Mouse (Mus musculus) ovary, postnatal 10 days (tissue): ENCODE measurements around the gene Frmpd3.
"Not testable (repeated sequence)": the region's sequence is repeated elsewhere in the genome, so short reads cannot be mapped to it uniquely, and the experiment has no call there.

ENCODE experiments used
- DNase-seq: peaks from one replicate; pipeline ENCODE4 v3.0.0; 2022; ENCODE audit warnings: low spot score

The Frmpd3 gene

DNA sequence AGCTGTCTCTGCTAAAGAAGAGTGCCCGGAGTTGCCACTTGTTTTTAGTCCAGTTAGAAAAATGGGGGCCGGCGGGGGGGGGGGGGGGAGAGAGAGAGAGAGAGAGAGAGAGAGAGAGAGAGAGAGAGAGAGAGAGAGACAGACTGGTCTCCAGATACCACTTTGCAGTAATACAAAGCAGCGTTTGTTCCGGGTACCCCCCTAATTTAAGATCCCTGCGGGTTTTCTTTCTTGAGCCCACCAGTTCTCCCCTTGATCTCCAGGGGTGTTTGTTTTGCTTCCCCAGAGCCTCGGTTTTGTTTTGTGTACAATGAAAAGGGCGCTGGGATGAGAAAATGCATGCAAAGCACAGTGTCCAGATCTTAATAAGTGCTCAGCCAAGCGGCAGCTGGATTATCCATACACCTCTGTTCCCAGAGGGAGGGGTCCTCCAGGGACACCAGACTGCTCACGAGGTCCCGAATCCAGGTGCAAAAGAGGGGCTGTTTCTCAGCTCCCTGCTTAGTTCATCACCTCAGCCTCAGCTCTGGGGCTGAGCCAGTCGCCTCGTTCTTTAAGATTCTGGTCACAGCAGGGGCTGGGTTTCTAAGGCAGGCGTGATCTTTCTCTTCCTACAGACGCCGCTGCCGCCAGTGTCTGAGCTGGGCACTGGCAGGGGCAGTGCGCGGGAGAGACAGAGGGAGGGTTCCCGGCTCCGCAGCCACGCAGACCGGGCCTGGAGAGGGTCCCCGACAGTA lies at the start of gene Frmpd3:
Gene Frmpd3 (plus strand): TSS at position 608 of the 737 bp plus-strand sequence.
- no peak for DNase-seq

DNA sequence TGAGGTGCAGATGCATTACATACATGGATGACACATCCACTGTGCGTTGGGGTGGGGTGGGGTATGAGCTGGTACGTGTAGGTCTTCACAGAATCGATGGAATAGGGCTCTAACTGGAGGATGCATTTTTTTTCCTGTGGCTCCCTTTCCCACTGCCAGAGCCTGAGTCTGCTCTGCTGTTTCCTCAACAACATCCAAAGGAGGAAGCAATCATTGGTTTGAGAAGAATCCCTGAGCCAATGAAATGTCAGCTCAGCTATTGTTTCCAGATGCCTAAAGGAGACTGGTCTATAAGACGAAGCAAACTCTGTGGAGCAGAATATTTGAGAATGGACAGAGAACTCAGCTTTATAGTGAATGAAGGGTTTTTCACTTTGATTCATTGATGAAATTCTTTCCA lies 38.3 kb upstream of the Frmpd3 start:
- DNase-seq, result no peak

DNA sequence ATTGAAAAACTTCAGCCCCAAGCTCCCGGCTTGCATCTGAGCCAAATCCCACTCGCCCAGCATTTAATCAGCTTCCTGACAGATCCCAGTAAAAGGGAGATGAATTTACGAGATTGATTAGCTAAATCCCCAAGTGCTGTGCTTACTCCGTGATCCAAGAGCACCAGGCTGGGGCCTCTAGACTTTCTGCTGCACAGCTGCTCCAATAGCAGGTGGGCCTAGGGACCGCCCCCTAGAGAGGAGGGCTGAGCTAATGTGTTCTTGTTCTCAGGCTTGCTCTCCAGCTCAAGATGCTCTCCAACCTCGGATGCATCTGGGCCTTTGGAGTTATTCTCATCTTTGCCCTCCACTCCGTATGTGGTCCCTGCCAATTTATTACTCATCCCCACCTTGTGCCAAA lies 36.4 kb upstream of the Frmpd3 start:
- DNase-seq, result no peak

DNA sequence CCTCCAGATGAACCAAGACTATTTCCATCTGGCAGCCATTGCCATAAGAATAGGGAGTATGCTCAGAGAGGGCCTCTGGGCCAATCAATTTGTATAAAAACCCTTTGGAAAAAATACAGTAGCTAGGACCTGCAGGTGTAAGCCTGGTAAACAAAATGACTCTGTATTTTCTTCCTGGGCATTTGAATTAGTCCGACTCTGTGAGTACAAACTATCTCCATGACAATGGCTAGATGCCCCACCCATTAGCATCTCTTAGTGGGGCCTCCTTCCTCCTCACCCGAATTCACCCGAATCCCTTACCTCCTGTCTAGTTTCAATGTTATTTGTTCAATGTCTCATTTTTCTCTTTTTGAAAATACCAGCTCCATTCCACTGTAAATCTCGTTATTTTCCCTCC lies 24.1 kb upstream of the Frmpd3 start:
- DNase-seq, result no peak

DNA sequence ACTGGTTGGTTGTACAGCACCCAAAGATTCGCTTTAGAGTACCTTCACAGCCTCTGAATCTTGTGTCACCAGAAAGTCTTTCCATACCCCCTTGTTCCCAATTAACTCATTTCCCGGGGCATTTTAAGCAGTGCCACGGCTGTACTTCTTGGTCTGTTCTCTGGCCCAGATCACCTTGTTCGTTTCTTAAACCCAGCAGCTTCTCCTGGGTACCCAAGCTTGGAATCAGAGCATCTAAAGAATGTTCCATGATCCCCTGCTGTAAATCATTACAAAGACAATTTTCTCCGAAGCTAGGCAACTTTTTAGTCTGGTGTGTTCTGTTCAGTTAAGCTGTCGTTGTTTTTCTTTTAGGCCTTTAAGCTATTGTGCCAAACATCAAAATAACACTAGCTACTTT lies 22.9 kb upstream of the Frmpd3 start:
- DNase-seq, result no peak

DNA sequence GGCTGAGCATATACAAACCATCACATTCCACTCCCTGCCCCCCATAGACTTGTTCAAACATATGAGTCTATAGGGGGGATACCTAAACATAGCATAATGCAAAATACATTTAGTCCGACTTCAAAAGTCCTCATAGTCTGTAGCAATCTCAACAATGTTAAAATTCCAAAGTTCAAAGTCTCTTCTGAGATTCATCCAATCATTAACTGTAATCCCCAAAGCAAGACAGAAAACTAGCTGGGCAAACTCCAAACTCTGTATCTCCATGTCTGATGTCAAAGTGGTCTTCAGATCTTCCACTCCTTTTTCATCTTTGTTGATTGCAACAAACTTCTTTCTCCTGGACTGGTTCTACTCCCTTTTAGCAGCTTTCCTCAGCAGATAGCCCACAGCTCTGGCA lies 21.4 kb upstream of the Frmpd3 start:
- DNase-seq, result not testable (repeated sequence)

DNA sequence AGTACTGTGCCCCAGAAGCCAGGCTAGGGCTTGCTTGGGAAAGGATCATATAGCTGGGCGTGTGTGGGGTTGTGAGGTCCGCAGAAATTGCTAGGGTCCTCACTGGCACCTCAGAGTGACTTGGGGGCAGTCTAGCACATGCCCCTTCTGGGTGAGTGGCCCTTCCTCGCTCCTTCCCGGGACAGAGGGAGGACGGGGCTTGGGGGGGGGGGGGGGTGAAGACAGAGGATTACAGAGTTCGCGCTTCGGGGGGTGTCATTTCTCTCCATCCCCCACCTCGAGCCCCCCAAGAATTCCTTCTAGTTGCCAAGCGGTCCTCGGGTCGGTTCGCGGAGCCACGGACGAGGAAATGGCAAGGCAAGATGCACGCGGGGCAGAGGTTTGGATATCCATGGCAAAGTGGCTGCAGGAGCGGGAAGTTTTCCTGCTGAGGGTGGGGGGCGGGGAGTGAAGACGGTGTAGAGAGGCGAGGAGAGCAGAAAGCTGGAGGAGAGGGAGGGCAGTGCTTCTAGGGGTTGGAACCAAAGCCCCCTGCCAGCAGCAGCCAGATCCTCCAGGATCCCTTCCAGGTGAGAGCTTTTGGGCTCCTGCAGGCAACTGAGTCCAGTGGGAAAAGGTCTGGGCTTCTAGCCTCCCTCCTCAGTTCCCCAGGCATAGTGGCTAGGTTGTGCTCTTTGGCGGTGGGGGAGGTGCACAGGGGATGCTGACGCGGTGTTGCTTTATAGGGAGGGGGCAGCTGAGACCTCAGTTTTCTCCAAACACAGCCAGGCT lies 515 bp downstream of the Frmpd3 start:
- DNase-seq, result no peak

DNA sequence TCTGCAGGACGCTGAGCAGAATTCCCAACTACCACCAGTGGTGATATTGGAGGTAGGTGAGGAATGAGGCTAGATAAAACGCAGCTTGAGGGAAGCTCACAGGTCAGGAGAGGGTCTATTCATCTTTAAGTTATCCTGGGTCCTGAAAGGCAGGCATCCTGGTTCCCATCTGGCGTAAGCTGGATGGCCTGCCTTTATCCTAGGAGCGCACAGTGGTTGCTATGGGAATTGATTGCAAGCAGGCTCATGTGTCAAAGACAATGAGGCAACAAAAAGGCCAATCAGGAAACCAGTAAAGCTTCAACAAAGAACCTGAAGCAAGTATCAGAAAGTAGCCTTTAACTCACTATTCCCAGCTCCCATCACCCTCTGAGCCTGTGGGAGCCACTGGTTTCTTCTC lies 33.6 kb downstream of the Frmpd3 start:
- no peak for DNase-seq

DNA sequence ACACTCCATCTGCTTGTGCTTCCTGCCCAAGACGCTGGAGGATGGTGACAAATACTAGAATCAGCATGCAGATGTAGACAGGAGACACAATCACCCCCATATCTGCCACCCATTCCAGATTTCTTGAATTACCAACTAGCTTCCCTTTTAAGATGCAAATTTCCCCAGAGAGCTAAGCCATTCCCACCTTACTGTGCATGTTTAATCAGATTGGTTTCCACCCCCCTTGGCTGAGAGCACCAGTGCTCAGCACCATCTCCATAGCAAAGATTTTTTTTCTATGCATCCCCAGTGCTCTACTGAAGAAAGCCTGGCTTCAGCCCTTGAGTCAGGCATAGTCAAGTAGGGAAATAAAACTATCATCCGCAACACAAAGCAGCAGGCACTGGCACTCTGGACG lies 57.9 kb downstream of the Frmpd3 start:
- DNase-seq, result no peak

DNA sequence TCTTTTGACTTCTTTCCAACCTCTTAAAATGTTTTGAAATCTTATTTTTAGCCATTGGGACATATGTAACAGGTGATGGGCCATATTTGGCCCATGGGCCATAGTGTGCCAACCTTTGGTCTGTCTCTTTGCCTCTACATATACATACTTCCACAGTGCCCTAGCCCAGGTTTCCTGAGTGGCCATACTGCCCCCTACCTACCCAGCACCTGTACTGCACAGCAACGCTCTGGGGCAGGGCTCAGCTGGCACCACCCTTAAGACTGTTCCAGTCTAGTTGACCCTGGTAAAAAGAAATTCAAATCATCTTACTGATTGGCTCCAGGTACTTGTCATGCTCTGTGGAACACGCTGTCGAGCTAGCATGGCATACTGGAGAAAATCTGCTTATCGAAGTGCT lies 60.8 kb downstream of the Frmpd3 start:
- no peak for DNase-seq

DNA sequence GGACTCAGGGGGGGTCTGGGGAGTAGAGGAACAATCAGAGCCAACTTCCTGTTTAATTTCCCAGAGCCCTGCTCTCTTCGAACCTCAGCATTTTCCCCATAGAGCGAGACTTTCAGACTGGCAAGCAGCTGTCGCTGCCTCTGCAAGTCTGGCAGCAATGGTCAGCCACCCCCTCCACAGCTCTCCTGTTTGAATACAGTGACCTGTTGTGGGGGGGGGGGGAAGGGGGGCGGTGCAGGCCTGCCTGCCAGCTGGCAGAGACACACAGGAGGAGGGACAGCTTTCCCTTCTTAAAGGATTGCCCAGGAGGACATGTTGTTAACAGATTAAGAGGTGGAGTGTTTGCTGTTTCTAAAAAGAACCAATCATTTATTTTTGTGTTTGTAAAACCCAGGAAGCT lies 64.0 kb downstream of the Frmpd3 start:
- no peak for DNase-seq

DNA sequence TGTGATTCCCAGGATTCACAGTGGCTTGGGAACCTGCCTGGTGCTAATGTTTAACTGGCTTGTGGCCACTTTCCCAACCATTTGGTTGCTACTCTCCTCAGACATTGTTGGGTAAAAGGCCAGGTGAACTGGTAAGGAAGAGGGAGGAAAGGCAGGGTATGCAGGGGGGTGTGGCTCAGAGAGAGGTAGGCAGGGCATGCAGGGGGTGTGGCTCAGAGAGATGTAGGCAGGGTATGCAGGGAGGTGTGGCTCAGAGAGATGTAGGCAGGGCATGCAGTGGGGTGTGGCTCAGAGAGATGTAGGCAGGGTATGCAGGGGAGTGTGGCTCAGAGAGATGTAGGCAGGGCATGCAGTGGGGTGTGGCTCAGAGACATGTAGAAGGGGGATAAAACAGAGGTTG lies 64.4 kb downstream of the Frmpd3 start:
- DNase-seq, result no peak

DNA sequence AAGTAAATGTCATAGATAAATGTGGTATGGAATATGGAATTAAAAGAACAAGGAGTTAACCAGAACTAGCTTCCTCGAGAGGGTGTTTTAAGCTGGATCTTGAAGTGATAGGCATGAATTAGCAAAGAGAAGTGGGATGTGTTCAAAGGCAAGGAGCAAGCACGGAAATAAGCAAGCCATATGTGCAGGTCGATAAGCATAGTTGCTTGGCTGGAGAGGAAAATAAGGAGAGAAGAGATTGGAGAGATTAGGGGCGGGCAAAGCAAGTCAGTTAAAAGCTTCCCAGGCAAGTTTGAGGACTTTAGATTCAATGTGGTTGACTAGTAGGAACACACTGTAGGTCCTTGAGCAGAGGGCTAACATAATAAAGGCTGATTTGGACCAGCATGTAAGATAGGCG lies 65.5 kb downstream of the Frmpd3 start:
- DNase-seq, result no peak

DNA sequence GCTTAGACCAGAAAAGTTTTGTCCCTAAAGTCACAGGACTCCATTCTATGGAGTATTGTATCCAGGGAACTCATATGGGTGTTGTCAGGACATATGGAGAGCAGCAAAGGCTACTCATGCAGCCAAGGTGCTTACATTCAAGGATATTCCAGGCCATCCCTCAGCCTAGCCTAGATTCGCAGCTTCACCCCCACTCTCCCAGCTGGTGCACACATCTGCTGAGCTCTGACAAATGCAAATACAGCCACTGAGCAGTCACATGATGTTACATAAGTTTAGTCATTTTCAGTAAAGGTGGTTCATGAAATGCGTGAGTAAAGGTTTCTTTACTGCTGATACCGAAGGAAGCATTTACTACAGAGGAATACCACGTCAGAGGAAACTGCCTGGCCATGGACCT lies 76.4 kb downstream of the Frmpd3 start:
- DNase-seq, result no peak

DNA sequence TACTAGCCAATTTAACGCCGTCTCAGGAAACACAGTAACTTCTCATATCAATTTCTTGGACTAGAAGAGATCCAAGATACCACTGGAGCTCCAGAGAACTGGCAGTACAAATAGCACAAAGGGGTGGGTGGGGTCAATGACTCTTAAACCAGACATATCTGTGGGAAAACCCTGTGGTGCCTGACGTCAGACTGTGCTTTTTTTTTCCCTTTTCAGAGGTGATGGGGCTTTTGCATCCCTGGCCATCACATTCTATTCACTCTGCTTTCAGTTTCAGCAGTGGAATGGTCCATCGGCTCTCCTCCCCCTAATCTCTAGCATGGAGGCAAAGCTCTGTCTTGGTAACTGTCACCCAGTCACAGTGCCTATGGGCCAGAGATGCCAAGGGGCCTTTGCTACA lies 85.1 kb downstream of the Frmpd3 start:
- DNase-seq, result no peak

DNA sequence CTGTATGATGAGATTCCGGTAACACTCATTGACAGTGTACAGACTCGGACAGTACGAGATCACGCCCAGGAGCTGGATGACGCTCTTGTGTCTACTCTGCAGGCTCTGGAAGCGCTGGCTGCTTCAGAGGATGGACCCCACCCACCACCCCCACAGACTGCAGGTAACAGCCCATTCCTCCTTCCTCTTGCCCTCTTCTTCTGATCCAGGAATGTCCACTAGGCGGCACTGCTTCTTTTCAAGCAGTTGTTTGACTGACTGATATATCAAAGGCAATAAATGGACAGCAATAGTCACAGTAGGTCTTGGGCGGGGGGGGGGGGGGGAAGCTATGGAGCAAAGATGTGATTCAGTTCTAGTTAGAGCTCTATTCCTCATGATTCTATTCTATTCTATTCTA lies 86.2 kb downstream of the Frmpd3 start:
- DNase-seq, result no peak

DNA sequence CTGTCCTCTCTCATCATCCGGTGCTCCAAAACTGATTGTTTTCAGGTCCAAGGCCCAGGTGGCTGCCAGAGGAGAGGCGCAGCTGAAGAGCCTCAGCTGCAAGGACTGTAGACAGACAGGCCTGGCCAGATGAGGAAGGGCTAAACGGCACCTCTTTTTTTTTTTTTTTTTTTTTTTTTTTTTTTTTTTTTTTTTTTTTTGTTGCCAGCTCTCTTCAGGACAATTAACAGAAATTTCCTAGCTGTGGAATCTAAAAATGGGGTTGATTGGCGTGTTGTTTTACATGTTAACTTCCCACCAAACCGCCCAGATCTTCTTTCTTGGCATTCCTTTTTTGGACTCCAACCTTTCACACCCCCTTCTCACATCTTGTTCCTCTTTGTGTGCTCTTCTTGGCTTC lies 87.9 kb downstream of the Frmpd3 start:
- DNase-seq, result no peak

DNA sequence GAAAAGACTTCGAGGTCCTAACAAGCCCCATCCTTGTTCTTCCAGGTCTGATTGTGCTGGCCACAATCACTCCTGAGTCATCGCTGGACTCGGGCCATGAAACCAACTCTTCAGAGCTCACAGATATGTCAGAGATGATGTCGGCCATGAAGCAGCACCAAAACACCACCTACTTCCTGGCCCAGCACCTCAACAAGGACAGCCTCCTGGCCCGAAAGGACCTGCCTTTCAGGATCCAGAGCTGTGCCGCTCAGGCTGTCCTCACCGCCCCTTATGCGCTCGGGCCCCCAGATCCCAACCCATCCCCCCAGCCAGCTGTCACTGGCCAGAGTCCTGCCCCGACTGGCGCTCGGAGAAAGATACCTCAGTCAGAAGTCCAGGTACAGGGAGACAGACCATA lies 88.4 kb downstream of the Frmpd3 start:
- no peak for DNase-seq

DNA sequence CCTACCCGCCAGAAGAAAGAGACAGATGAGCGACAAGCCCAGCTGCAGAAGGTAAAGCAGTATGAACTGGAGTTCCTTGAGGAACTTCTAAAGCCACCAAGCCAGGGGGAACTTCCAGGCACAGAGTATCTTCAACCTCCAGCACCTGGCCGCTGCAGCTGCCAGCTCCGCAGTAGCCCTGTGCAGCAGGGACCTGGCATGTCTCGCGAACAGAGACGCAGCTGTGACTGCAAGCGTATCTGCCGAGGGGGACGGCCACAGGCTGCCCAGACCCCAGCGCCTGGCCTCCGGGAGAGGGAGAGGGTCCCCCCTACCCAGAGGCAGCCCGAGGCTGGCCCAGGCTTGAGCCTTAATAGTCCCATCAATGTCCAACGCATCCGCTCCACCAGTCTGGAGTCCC lies 89.9 kb downstream of the Frmpd3 start:
- no peak for DNase-seq

DNA sequence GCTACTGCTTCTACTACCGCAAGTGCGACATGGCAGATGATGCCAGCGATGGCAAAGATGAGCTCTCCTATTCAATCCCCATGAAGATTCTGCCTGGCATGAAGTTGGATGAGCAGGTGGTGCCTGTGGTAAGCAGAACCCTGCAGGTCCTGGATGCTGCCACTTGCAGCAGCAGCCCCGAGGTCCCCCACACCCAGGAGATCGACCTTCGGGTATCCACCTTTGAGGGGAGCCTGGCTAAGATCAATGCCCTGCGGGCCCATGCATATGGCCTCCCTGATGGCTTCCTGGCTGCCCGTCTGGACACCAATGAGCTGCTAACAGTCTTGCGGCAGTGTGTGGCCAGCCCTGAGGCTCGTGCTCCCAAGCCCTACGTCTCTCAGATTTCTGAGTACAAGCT lies 90.7 kb downstream of the Frmpd3 start:
- no peak for DNase-seq

DNA sequence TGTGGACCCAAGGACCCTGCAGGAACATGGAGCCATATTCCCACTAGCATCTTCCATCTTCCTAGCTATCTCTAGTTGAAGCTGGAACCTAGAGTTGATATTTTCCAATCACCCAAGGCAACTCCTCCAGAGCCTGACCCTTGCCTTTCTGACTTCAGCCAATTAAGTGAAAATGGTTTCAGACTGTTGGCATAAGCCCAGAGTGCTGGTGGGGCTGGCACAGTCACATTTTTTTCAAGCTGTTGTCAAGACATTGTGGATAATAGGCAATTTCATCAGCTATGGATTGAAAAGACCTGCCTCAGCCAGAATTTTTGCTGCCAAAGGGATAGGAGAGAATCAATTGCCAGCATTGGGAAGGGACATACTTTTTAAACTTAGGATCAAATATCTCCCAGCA lies 95.8 kb downstream of the Frmpd3 start:
- DNase-seq, result no peak

DNA sequence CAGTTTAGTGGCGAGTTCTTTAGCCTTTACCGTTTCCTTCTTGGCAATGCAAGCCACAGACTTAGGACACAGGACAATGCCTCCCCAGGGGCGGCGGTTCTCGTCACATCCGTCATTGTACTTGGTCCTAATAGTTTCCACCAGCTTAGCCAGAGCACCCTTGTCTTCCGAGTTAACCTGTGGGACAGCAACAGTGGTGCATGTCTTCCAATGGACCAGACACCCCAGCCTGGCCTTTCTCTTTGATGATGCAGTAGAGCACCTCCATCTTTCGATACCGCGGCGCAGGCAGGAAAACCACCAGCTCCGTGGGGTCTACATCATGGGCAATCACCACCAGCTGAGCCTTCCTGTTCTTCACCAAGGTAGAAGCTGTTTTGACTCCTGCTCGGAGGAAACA lies 103.5 kb downstream of the Frmpd3 start:
- DNase-seq, result no peak

DNA sequence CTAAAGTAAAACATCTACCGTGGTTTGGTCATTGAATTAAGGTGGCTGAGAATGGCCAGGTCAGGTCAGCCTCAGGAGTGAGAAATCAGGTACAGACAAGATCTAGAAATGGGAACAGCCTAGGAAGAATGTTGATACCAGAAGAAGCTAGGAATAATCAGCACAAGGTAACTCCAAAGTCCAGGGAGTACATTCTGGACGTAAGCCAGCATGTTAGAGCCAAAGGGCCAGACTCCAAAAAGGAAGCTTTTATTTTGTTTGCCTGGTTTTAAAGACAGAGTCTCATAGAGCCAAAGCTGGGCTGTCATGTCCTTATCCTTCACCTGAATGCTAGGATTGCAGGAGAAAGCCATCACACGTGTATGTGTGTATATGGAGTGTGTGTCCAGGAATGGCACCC lies 108.0 kb downstream of the Frmpd3 start:
- DNase-seq, result no peak

DNA sequence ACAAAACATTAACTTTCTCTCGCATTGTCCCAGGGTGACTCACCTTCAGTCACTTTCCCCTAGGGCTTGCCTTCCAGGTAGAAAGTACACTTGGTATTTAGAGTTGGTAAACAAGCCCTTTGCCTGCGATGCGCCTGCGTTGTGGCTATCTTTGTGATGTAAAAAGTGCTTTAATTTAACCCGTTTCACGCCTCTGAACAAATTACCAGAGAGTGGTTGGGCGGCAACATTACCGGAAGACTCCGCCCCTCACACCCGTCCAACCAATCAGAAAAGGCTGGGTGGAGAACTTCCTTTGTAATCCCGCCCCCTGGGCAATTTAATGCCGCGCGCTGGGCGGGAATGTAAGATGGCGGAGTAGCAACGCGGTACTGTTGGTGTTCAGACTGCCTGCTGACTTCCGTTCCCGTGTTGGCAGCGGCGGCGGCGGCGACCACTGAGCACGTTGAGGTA lies 114.2 kb downstream of the Frmpd3 start, which contains the start of gene Prps1:
Gene Prps1 (plus strand): TSS at position 335 of the 453 bp plus-strand sequence.
- DNase-seq, result peak; percentile 50
